Mouse (Mus musculus) forebrain, embryonic 16.5 days (tissue): ENCODE results near the gene Slf1. TPM values are rescaled to one million over a fixed set of nuclear protein-coding genes. Genes with fewer than 3 reads are reported as not detected.

ENCODE experiments used
- ATAC-seq: fragments of 200-750 bp; cut with Nextera tagmentation; 2 replicates; pipeline ENCODE4 v1.8.0; 2017; ENCODE audit warnings: mild to moderate bottlenecking, moderate library complexity
- H3K27ac ChIP-seq: fragments of 300-500 bp; sonication (generic); 2 replicates; pipeline ENCODE4 v1.5.1; 2014; ENCODE audit warnings: low read length, control low read depth
- H3K27me3 ChIP-seq: fragments of 300-500 bp; sonication (generic); replicated peaks from 2 replicates; pipeline ENCODE4 v1.6.1; 2014; ENCODE audit warnings: low read length; ENCODE audit not compliant: control insufficient read depth, insufficient read depth
- H3K36me3 ChIP-seq: fragments of 300-500 bp; sonication (generic); 2 replicates; pipeline ENCODE4 v1.6.1; 2014; ENCODE audit not compliant: control insufficient read depth, insufficient read depth
- H3K4me1 ChIP-seq: fragments of 300-500 bp; sonication (generic); replicated peaks from 2 replicates; pipeline ENCODE4 v1.6.1; 2014; ENCODE audit warnings: low read length; ENCODE audit not compliant: control insufficient read depth, insufficient read depth
- H3K4me2 ChIP-seq: fragments of 300-500 bp; sonication (generic); 2 replicates; pipeline ENCODE4 v1.6.1; 2014; ENCODE audit warnings: mild to moderate bottlenecking, low read length, control low read depth
- H3K4me3 ChIP-seq: fragments of 300-500 bp; sonication (generic); replicated peaks from 2 replicates; pipeline ENCODE4 v1.5.1; 2014; ENCODE audit warnings: mild to moderate bottlenecking, low read length, control low read depth
- H3K9ac ChIP-seq: fragments of 300-500 bp; sonication (generic); replicated peaks from 2 replicates; pipeline ENCODE4 v1.6.1; 2014; ENCODE audit warnings: low read depth, low read length, control low read depth
- H3K9me3 ChIP-seq: fragments of 300-500 bp; sonication (generic); 2 replicates; pipeline ENCODE4 v1.6.1; 2016; ENCODE audit warnings: low read length; ENCODE audit not compliant: control insufficient read depth
- WGBS: fragments of 180-500 bp; shearing (Covaris S2); extraction: QIAGEN DNeasy Blood & Tissue Kit; methylation state at CpG from one replicate; pipeline ENCODE4 v1.1.7; 2014; 5-methylcytosine and 5-hydroxymethylcytosine counted together
- polyA plus RNA-seq: library from polyadenylated mRNA; unstranded; fragments of >200 nt; fragmentation: Nextera tagmentation; extraction: Ambion mirVana; gene quantifications from 2 replicates; pipeline ENCODE4 v1.2.1, GENCODE M21; 2015

The Slf1 gene
- polyA plus RNA-seq, 1 experiment from 2014 or later = 77.3 TPM

GRCm38 (mm10) chr13:77043375-77043774 lies 91.9 kb downstream of the Slf1 start:
- Histone ChIP-seq H3K4me1 (peaks cover 2% of the 10 kb centered on the region; the same call in 1 of the 2 replicates), H3K4me3 (no peak overlapping the region), H3K9me3 (no peaks in the 10 kb centered on the region), H3K9ac (no peak overlapping the region), H3K27ac (no peak overlapping the region), H3K4me2 (no peak overlapping the region), H3K27me3 (no peaks in the 10 kb centered on the region), H3K36me3 (no peaks in the 10 kb centered on the region)
- WGBS = 67% methylated on average over 1 of the region's 1 CpGs
- ATAC-seq = no peak

DNA sequence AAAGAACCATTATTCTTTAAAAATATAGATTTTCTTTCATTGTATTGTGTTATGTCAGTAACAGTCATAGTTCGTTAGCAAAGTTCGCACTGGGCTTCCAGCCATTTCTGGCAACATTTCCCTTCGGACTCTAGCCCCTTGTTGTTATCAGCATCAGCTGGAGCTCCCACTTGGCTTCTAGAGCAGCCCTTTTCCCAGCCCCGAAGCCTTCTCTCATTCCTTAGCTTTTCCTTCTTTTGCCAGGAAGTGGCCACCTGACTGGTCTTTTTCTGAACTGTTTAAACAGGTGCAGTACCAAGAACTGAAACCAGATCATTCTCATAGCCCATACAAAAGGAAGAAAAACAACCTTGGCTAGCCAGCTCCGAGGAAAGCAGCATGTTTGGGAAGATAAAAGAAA lies 105.7 kb downstream of the Slf1 start:
- Histone ChIP-seq H3K9me3 (no peaks in the 10 kb centered on the region), H3K36me3 (no peaks in the 10 kb centered on the region), H3K4me2 (no peak overlapping the region), H3K27ac (no peak overlapping the region), H3K4me3 (no peak overlapping the region), H3K4me1 (no peaks in the 10 kb centered on the region), H3K9ac (no peak overlapping the region), H3K27me3 (no peaks in the 10 kb centered on the region)
- no peak for ATAC-seq
- WGBS = 46% methylated on average over 5 of the region's 5 CpGs

GRCm38 (mm10) chr13:77018851-77019250 lies 116.4 kb downstream of the Slf1 start:
- no peak for ATAC-seq
- H3K36me3 ChIP-seq = no peaks in the 10 kb centered on the region
- 92% methylated on average over 2 of the region's 2 CpGs for WGBS
- H3K9ac ChIP-seq = no peak overlapping the region
- H3K4me1 ChIP-seq = no peaks in the 10 kb centered on the region
- H3K27me3 ChIP-seq = no peaks in the 10 kb centered on the region
- no peak overlapping the region for H3K4me2 ChIP-seq
- H3K4me3 ChIP-seq = no peak overlapping the region
- no peak overlapping the region for H3K27ac ChIP-seq
- H3K9me3 ChIP-seq = no peaks in the 10 kb centered on the region

DNA sequence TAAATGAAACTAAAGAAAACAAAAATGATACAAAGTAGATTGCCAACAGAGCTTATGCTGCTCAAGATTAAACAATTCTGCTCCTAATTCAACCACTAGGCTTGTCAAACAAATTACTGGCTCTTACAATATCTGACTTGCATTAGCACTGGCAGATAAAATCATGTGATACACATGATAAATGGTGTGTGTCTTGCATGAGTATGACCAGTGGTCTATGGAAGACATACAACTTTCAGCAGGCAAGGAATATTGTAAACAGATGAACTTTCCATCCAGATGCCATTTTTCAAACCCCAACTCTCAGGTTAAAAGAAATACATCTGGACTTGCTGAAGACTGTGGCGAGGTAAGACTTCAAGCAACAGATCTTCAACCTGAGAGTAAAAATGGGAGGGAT lies 131.6 kb downstream of the Slf1 start:
- no peak for ATAC-seq
- no peaks in the 10 kb centered on the region for H3K9me3 ChIP-seq
- no peak overlapping the region for H3K4me3 ChIP-seq
- WGBS = 97% methylated on average over 1 of the region's 1 CpGs
- H3K9ac ChIP-seq = no peak overlapping the region
- H3K4me1 ChIP-seq = no peaks in the 10 kb centered on the region
- no peaks in the 10 kb centered on the region for H3K27me3 ChIP-seq
- no peak overlapping the region for H3K27ac ChIP-seq
- no peak overlapping the region for H3K4me2 ChIP-seq
- no peaks in the 10 kb centered on the region for H3K36me3 ChIP-seq

DNA sequence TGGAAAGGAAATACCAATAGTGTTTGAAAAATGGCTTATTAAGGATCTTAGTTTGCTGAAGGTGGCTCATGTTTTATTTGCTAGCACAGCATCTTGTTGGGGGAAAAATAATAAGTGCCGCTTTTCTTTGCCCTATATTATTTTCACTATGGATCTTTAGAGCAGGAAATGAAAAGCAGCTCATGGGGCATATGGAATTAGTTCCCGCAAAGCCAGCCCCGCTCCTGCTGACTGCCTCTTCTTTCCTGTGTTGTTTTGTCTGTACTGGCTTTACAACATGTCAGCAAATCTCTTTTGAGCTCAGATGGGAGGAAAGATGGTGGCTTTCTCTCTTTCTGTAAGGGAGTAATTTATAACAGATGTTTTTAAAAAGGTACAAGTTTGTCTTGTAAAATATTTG lies 132.6 kb downstream of the Slf1 start:
- H3K27ac ChIP-seq = no peak overlapping the region
- WGBS = 60% methylated on average over 3 of the region's 3 CpGs
- no peaks in the 10 kb centered on the region for H3K9me3 ChIP-seq
- no peak for ATAC-seq
- H3K27me3 ChIP-seq = no peaks in the 10 kb centered on the region
- H3K4me3 ChIP-seq = no peak overlapping the region
- H3K4me1 ChIP-seq = no peaks in the 10 kb centered on the region
- no peak overlapping the region for H3K4me2 ChIP-seq
- H3K9ac ChIP-seq = no peak overlapping the region
- no peaks in the 10 kb centered on the region for H3K36me3 ChIP-seq

Other genes starting within 250 kb of the Slf1 start
- gene 2210408I21Rik, start 67 bp upstream of the Slf1 start, polyA plus RNA-seq = 13.5 and 14.1 TPM in 2 replicates